Mouse (Mus musculus) embryonic facial prominence, embryonic 12.5 days (tissue): ENCODE measurements at regions not wholly inside any gene's neighbourhood (a gene's known extent, or its start where the extent isn't known, plus 50 kb on each side); places are given as distances from the start of the nearest gene placed in this dataset.

Experiments
- ATAC-seq: fragments of 200-750 bp; cut with Nextera tagmentation; 2 replicates; pipeline ENCODE4 v1.8.0; 2017; ENCODE audit not compliant: insufficient number of reproducible peaks, insufficient read depth, low FRiP score, low TSS enrichment
- H3K27ac ChIP-seq: fragments of 300-500 bp; sonication (generic); 2 replicates; pipeline ENCODE4 v1.5.1; 2016; ENCODE audit warnings: mild to moderate bottlenecking
- H3K27me3 ChIP-seq: fragments of 300-500 bp; sonication (generic); 2 replicates; pipeline ENCODE4 v1.6.1; 2016; ENCODE audit warnings: mild to moderate bottlenecking, moderate library complexity
- H3K36me3 ChIP-seq: fragments of 300-500 bp; sonication (generic); 2 replicates; pipeline ENCODE4 v1.6.1; 2016; ENCODE audit warnings: mild to moderate bottlenecking
- H3K4me1 ChIP-seq: fragments of 300-500 bp; sonication (generic); 2 replicates; pipeline ENCODE4 v1.6.1; 2016
- H3K4me2 ChIP-seq: fragments of 300-500 bp; sonication (generic); replicated peaks from 2 replicates; pipeline ENCODE4 v1.6.1; 2016; ENCODE audit warnings: mild to moderate bottlenecking, moderate library complexity
- H3K4me3 ChIP-seq: fragments of 300-500 bp; sonication (generic); 2 replicates; pipeline ENCODE4 v1.5.1; 2016; ENCODE audit warnings: mild to moderate bottlenecking
- H3K9ac ChIP-seq: fragments of 300-500 bp; sonication (generic); 2 replicates; pipeline ENCODE4 v1.6.1; 2016; ENCODE audit warnings: mild to moderate bottlenecking, moderate library complexity
- H3K9me3 ChIP-seq: fragments of 300-500 bp; sonication (generic); 2 replicates; pipeline ENCODE4 v1.6.1; 2016; ENCODE audit warnings: mild to moderate bottlenecking, moderate library complexity
- whole genome bisulfite sequencing: fragments of 180-500 bp; shearing (Covaris S2); methylation state at CpG from one replicate; pipeline ENCODE4 v1.1.7; 2016; 5-methylcytosine and 5-hydroxymethylcytosine counted together

- Histone ChIP-seq H3K4me1 (no peaks in the 10 kb centered on the region), H3K4me2 (no peak overlapping the region), H3K36me3 (no peaks in the 10 kb centered on the region), H3K27ac (no peak overlapping the region), H3K27me3 (no peaks in the 10 kb centered on the region), H3K9me3 (no peaks in the 10 kb centered on the region), H3K4me3 (no peak overlapping the region), H3K9ac (no peak overlapping the region)
- WGBS: 75% methylated on average over 4 of the region's 4 CpGs
- ATAC-seq: no peak
These were observed 217.4 kb downstream of the Speer2 start for GRCm38 (mm10) chr16:69646156-69646555.

- no peak overlapping the region for H3K4me2 ChIP-seq
- H3K27ac ChIP-seq: no peak overlapping the region
- no peaks in the 10 kb centered on the region for H3K4me1 ChIP-seq
- H3K4me3 ChIP-seq: no peak overlapping the region
- no peak overlapping the region for H3K9ac ChIP-seq
- H3K36me3 ChIP-seq: no peaks in the 10 kb centered on the region
- H3K9me3 ChIP-seq: no peaks in the 10 kb centered on the region
- H3K27me3 ChIP-seq: no peaks in the 10 kb centered on the region
- no peak for ATAC-seq
These were observed 255.8 kb downstream of the Speer2 start for GRCm38 (mm10) chr16:69607736-69608135.

GRCm38 (mm10) chr16:69600978-69601377 is 262.6 kb downstream of the Speer2 start:
- no peak overlapping the region for H3K9ac ChIP-seq
- no peaks in the 10 kb centered on the region for H3K4me1 ChIP-seq
- no peak overlapping the region for H3K4me3 ChIP-seq
- H3K4me2 ChIP-seq: no peak overlapping the region
- ATAC-seq: no peak
- H3K27me3 ChIP-seq: no peaks in the 10 kb centered on the region
- no peak overlapping the region for H3K27ac ChIP-seq
- WGBS: 87% methylated on average over 3 of the region's 3 CpGs
- H3K9me3 ChIP-seq: no peaks in the 10 kb centered on the region
- no peaks in the 10 kb centered on the region for H3K36me3 ChIP-seq

GRCm38 (mm10) chr16:69577205-69577604 is 286.3 kb downstream of the Speer2 start:
- H3K4me1 ChIP-seq: no peaks in the 10 kb centered on the region
- peak; percentile 67; the same call in 1 of the 2 replicates for ATAC-seq

GRCm38 (mm10) chr16:69568189-69568588 is 295.4 kb downstream of the Speer2 start:
- Histone ChIP-seq H3K9ac (no peak overlapping the region), H3K4me2 (no peak overlapping the region), H3K4me1 (no peaks in the 10 kb centered on the region), H3K27ac (no peak overlapping the region), H3K36me3 (no peaks in the 10 kb centered on the region), H3K4me3 (no peak overlapping the region), H3K27me3 (no peaks in the 10 kb centered on the region), H3K9me3 (no peaks in the 10 kb centered on the region)
- whole genome bisulfite sequencing: 73% methylated on average over 3 of the region's 3 CpGs
- ATAC-seq: no peak

More at GRCm38 (mm10) chr16:69577205-69577604, 286.3 kb downstream of the Speer2 start:
- Histone ChIP-seq H3K27ac (no peak overlapping the region), H3K27me3 (no peaks in the 10 kb centered on the region), H3K9ac (no peak overlapping the region), H3K4me3 (no peak overlapping the region), H3K9me3 (no peaks in the 10 kb centered on the region), H3K36me3 (no peaks in the 10 kb centered on the region), H3K4me2 (no peak overlapping the region)

- no peaks in the 10 kb centered on the region for H3K4me1 ChIP-seq
- no peak overlapping the region for H3K4me3 ChIP-seq
- H3K36me3 ChIP-seq: no peaks in the 10 kb centered on the region
- no peak overlapping the region for H3K4me2 ChIP-seq
- no peak for ATAC-seq
- no peaks in the 10 kb centered on the region for H3K27me3 ChIP-seq
- no peak overlapping the region for H3K9ac ChIP-seq
- no peak overlapping the region for H3K27ac ChIP-seq
- WGBS: 84% methylated on average over 2 of the region's 2 CpGs
- no peaks in the 10 kb centered on the region for H3K9me3 ChIP-seq
These were observed 295.9 kb downstream of the Speer2 start for GRCm38 (mm10) chr16:69567420-69568179.
